Mouse (Mus musculus) hindbrain, embryonic 15.5 days (tissue): ENCODE measurements at regions not wholly inside any gene's neighbourhood (a gene's known extent, or its start where the extent isn't known, plus 50 kb on each side); places are given as distances from the start of the nearest gene placed in this dataset.

Experiments used
- ATAC-seq: fragments of 200-750 bp; cut with Nextera tagmentation; 2 replicates; pipeline ENCODE4 v1.8.0; 2017; ENCODE audit warnings: low read depth, moderate number of reproducible peaks, moderate TSS enrichment; ENCODE audit not compliant: low FRiP score
- H3K27ac ChIP-seq: fragments of 300-500 bp; sonication (generic); replicated peaks from 2 replicates; pipeline ENCODE4 v1.5.1; 2015; ENCODE audit warnings: mild to moderate bottlenecking, inconsistent platforms
- H3K27me3 ChIP-seq: fragments of 300-500 bp; sonication (generic); 2 replicates; pipeline ENCODE4 v1.6.1; 2015; ENCODE audit warnings: control low read depth, inconsistent platforms
- H3K36me3 ChIP-seq: fragments of 300-500 bp; sonication (generic); 2 replicates; pipeline ENCODE4 v1.6.1; 2015; ENCODE audit warnings: control low read depth, inconsistent platforms
- H3K4me1 ChIP-seq: fragments of 300-500 bp; sonication (generic); replicated peaks from 2 replicates; pipeline ENCODE4 v1.6.1; 2015; ENCODE audit warnings: control low read depth, inconsistent platforms
- H3K4me2 ChIP-seq: fragments of 300-500 bp; sonication (generic); 2 replicates; pipeline ENCODE4 v1.6.1; 2015; ENCODE audit warnings: moderate library complexity, mild to moderate bottlenecking, inconsistent platforms
- H3K4me3 ChIP-seq: fragments of 300-500 bp; sonication (generic); 2 replicates; pipeline ENCODE4 v1.5.1; 2015; ENCODE audit warnings: mild to moderate bottlenecking, inconsistent platforms
- H3K9ac ChIP-seq: fragments of 300-500 bp; sonication (generic); 2 replicates; pipeline ENCODE4 v1.6.1; 2015; ENCODE audit warnings: inconsistent platforms
- H3K9me3 ChIP-seq: fragments of 300-500 bp; sonication (generic); 2 replicates; pipeline ENCODE4 v1.6.1; 2016; ENCODE audit warnings: control low read depth, inconsistent platforms
- WGBS: fragments of 180-500 bp; shearing (Covaris S2); methylation state at CpG from one replicate; pipeline ENCODE4 v1.1.7; 2015; 5-methylcytosine and 5-hydroxymethylcytosine counted together

DNA sequence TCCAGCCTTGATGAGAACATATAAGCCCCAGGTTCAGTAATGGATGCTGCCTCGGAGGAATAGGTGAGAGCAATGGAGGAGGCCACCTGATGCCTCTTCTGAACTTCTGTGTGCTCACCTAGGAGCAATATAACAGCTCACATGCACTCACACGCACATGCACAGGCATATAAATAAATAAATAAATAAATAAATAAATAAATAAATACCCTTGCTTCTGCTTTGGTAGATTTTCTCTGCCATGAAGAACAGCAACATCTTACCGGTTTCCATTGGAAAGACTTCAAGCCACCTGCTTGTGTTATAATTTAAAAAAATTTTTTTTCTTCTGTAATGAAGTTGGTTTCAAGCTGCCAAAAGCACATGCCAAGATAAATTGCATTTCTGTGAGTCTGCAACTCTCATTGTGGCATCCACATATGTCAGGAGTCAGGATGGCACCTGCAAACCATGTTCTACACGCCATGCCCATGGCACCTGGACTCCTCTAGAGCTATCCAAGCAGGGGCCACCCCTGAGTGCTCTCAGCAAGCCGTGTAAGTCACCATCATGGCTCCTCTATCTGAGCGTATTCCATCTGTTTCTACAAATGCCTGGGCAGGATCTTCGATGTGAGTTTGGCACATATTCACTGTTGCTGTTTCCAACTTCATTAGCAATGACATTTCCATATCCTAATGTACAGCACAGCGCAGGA lies 75.7 kb upstream of the Igfbp3 start:
- Histone ChIP-seq H3K27ac (no peak overlapping the region), H3K36me3 (no peaks in the 10 kb centered on the region), H3K9me3 (no peaks in the 10 kb centered on the region), H3K4me2 (no peak overlapping the region), H3K4me1 (no peaks in the 10 kb centered on the region), H3K4me3 (no peak overlapping the region), H3K9ac (no peak overlapping the region), H3K27me3 (no peaks in the 10 kb centered on the region)
- no peak for ATAC-seq
- 87% methylated on average over 8 of the region's 8 CpGs for whole genome bisulfite sequencing

- Histone ChIP-seq H3K4me3 (no peak overlapping the region), H3K4me2 (no peak overlapping the region), H3K27ac (no peak overlapping the region), H3K27me3 (no peaks in the 10 kb centered on the region), H3K36me3 (no peaks in the 10 kb centered on the region), H3K4me1 (no peaks in the 10 kb centered on the region), H3K9ac (no peak overlapping the region), H3K9me3 (no peaks in the 10 kb centered on the region)
- no peak for ATAC-seq
- 70% methylated on average over 4 of the region's 4 CpGs for WGBS
These were observed 71.2 kb upstream of the Igfbp3 start for GRCm38 (mm10) chr11:7284836-7285490.

DNA sequence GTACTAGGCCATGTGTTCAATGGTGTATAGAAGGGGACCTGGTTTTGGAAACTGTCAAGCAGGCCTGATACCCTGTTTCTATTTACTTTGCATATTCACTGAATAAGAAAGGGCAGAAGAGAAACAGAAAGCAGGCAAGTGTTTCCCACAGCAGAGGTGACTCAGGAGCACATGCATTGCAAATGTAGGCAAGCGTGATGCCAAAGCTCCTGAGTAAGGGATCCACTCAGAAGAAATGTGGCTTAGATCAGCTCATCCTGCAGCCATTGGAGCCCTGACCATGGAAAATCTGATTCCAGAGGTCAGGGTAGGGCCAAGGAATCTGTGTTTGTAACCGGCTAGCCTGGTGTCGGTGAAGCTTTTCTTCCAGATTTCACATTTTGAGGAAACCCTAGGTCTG lies 69.3 kb upstream of the Igfbp3 start:
- Histone ChIP-seq H3K9me3 (0 out of 2 replicates have a peak, but pooled peaks cover 3% of the 10 kb centered on the region), H3K9ac (no peak overlapping the region), H3K27ac (no peak overlapping the region), H3K4me1 (no peaks in the 10 kb centered on the region), H3K4me2 (no peak overlapping the region), H3K4me3 (no peak overlapping the region), H3K36me3 (no peaks in the 10 kb centered on the region), H3K27me3 (no peaks in the 10 kb centered on the region)
- 91% methylated on average over 3 of the region's 3 CpGs for WGBS
- ATAC-seq, result no peak

GRCm38 (mm10) chr11:7282188-7282587 lies 68.5 kb upstream of the Igfbp3 start:
- H3K4me1 ChIP-seq, result no peaks in the 10 kb centered on the region
- no peak overlapping the region for H3K27ac ChIP-seq
- H3K9me3 ChIP-seq, result 0 out of 2 replicates have a peak, but pooled peaks cover 3% of the 10 kb centered on the region
- H3K4me2 ChIP-seq, result no peak overlapping the region
- no peak overlapping the region for H3K4me3 ChIP-seq
- no peak for ATAC-seq
- no peaks in the 10 kb centered on the region for H3K27me3 ChIP-seq
- no peak overlapping the region for H3K9ac ChIP-seq
- WGBS, result 95% methylated on average over 2 of the region's 2 CpGs
- no peaks in the 10 kb centered on the region for H3K36me3 ChIP-seq

DNA sequence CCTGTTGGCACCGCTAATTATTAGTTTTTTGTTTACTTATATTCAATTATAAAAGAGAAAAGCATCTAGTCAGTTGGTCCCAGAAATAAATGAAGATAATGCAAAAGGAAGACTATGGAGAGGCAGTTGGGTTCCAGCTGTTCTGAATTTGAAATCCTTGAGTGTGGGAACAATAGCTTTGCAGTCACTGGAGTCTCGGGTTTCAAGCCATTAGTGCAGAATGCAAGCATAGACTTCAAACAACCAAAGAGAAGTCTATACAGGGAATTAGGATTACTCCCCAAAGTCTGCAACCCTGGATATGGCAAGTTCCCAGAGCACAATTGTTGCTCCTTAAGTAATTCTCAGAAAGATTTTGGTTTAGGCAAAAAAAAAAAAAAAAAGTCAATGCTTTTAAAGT lies 67.9 kb upstream of the Igfbp3 start:
- Histone ChIP-seq H3K27me3 (no peaks in the 10 kb centered on the region), H3K27ac (no peak overlapping the region), H3K9me3 (0 out of 2 replicates have a peak, but pooled peaks cover 3% of the 10 kb centered on the region), H3K36me3 (no peaks in the 10 kb centered on the region), H3K4me3 (no peak overlapping the region), H3K4me2 (no peak overlapping the region), H3K9ac (no peak overlapping the region), H3K4me1 (no peaks in the 10 kb centered on the region)
- ATAC-seq, result no peak
- 29% methylated on average over 2 of the region's 2 CpGs for WGBS

DNA sequence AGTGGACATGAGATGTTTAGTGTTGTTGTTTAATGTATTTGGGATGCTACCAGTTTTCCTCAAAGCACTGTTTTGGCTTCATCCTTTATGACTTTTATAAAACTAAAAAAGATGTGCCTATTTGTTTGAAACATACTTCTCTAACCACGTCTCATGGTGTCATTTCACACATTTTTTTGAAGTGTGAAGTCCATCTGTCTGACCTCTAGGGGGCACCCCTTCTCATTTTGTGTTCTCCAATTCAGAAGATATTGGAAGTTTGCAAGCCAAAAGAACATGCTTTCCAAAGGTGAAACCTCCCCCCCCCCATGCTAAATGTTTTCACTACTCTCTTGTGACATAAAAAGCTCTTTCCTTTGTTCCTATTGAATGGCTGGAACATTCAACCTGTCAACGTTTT lies 66.2 kb upstream of the Igfbp3 start:
- no peak for ATAC-seq
- Histone ChIP-seq H3K9ac (no peak overlapping the region), H3K36me3 (no peaks in the 10 kb centered on the region), H3K27me3 (no peaks in the 10 kb centered on the region), H3K9me3 (0 out of 2 replicates have a peak, but pooled peaks cover 3% of the 10 kb centered on the region), H3K4me2 (no peak overlapping the region), H3K27ac (no peak overlapping the region), H3K4me3 (no peak overlapping the region), H3K4me1 (no peaks in the 10 kb centered on the region)
- WGBS, result 60% methylated on average over 2 of the region's 2 CpGs

DNA sequence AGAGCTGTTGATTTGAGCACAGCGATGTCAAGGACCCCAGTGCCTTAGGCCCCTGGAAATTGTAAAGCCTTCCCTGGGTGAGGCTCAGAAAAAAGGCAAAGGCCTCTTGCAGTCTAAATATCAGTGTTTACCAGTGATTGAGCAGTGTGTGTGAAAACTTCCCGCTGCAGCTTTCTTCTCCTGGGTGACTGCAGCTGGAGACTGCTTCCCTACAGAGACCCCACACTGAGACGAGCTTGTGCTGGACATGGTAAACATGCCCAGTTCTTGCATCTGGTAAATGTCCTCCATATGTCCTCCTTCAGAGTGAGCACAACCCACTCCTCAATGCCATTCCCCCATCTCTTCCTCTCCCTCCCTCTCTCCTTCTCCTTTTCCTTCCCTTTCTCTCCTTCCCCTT lies 58.8 kb upstream of the Igfbp3 start:
- Histone ChIP-seq H3K9ac (no peak overlapping the region), H3K27me3 (no peaks in the 10 kb centered on the region), H3K4me2 (no peak overlapping the region), H3K36me3 (no peaks in the 10 kb centered on the region), H3K9me3 (no peaks in the 10 kb centered on the region), H3K4me1 (no peaks in the 10 kb centered on the region), H3K27ac (no peak overlapping the region), H3K4me3 (no peak overlapping the region)
- 45% methylated on average over 3 of the region's 3 CpGs for WGBS
- no peak for ATAC-seq

DNA sequence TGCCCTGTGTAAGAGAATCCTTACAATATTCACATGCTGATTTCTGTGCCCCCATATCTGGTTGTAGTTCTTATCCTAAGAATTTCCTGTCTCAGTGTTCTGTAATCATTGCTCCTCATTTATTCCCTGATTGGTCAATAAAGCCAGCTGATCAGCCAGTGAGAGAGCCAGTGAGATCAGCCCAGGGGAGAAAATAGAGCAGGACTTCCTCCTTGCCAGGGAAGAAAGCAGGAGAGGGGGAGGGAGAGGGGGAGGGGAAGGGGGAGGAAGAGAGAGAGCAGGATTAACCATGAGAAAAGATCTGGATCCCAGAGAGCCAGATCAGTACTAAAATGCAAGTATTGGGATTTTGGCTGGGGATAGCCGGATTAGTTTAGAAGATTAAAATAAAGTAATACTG lies 57.2 kb upstream of the Igfbp3 start:
- no peaks in the 10 kb centered on the region for H3K9me3 ChIP-seq
- H3K27ac ChIP-seq, result no peak overlapping the region
- H3K4me3 ChIP-seq, result no peak overlapping the region
- H3K36me3 ChIP-seq, result no peaks in the 10 kb centered on the region
- H3K9ac ChIP-seq, result no peak overlapping the region
- ATAC-seq, result no peak
- no peak overlapping the region for H3K4me2 ChIP-seq
- H3K27me3 ChIP-seq, result no peaks in the 10 kb centered on the region
- 97% methylated on average over 1 of the region's 1 CpGs for WGBS
- no peaks in the 10 kb centered on the region for H3K4me1 ChIP-seq

DNA sequence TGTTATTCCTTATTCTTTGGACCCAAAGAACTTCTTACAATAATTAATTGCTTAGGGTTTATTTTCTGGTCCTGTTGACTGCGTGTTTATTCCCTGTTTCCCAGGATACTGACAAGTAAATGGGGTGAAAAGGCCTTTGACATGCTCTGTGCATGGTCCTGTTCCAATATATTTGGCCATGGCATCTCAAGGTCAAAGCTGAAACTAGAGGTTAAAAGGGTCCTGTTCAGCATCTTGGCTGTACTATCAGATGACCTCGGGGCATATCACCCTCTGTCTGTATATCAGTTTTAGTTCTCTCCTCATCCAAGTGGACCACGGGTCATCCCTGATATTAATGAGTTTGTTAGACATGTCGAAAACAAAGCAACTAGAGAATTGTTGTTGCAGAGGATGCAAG lies 50.2 kb upstream of the Igfbp3 start:
- WGBS, result 87% methylated on average over 4 of the region's 4 CpGs
- no peaks in the 10 kb centered on the region for H3K36me3 ChIP-seq
- no peak overlapping the region for H3K4me3 ChIP-seq
- no peak overlapping the region for H3K9ac ChIP-seq
- H3K27ac ChIP-seq, result no peak overlapping the region
- no peaks in the 10 kb centered on the region for H3K9me3 ChIP-seq
- H3K4me1 ChIP-seq, result no peaks in the 10 kb centered on the region
- no peaks in the 10 kb centered on the region for H3K27me3 ChIP-seq
- no peak overlapping the region for H3K4me2 ChIP-seq
- no peak for ATAC-seq
